Comparison of ENCODE assay signal across 20 mouse cellular contexts in genomic region chr13:97791664-97792063, GRCm38 (mm10). TPM values are rescaled to one million over a fixed set of nuclear protein-coding genes. Genes with fewer than 3 reads are reported as not detected.
DNase-seq lines count a peak whose midpoint lies in the region; ATAC-seq and TF ChIP-seq lines count a peak whose summit lies in the region.
"Had no signal": no experiment of that assay in that cellular context is flagged by ENCODE, and none has a peak within 500 bp of the region (broad histone marks: within the 10 kb centered on the region; RNA-seq: fewer than 3 reads in every experiment).

No protein-coding gene starts in this region.

- WGBS in forebrain, embryonic 10.5 days = 81% methylated on average over 6 of the region's 6 CpGs
- WGBS in forebrain, embryonic 13.5 days = 62% methylated on average over 6 of the region's 6 CpGs
- 59% methylated on average over 6 of the region's 6 CpGs for WGBS in midbrain, embryonic 16.5 days
- WGBS in midbrain, postnatal 0 days = 51% methylated on average over 6 of the region's 6 CpGs
- 10% methylated on average over 6 of the region's 6 CpGs for WGBS in limb, embryonic 11.5 days

- H3K4me3 ChIP-seq in forebrain, embryonic 10.5 days = no peak overlapping the region
- no peak overlapping the region for H3K4me3 ChIP-seq in forebrain, embryonic 13.5 days
- H3K4me3 ChIP-seq in midbrain, embryonic 16.5 days (ENCODE audit: low read depth, low read length) = no peak overlapping the region
- H3K4me3 ChIP-seq in midbrain, postnatal 0 days (ENCODE audit: low read depth, low read length) = no peak overlapping the region
- no peak overlapping the region for H3K4me3 ChIP-seq in limb, embryonic 11.5 days (ENCODE audit: low read depth, low read length)
- H3K4me3 ChIP-seq: heart, embryonic 12.5 days; megakaryocyte, embryonic 14.5 days had no signal

- no peak for TF ChIP-seq CTCF in midbrain, postnatal 0 days (IDR thresholded peaks at IDR 0.05)

- no peak for ATAC-seq in forebrain, embryonic 13.5 days
- 0 out of 2 replicates have a peak, but pooled peaks have one; percentile 25 for ATAC-seq in midbrain, embryonic 16.5 days
- ATAC-seq in midbrain, postnatal 0 days (ENCODE audit: low FRiP score) = no peak
- peak; percentile 82 for ATAC-seq in limb, embryonic 11.5 days (ENCODE audit: insufficient number of reproducible peaks, low FRiP score, low TSS enrichment, low read depth)
- ATAC-seq in monocyte, adult 5-6 weeks (replicated peaks; ENCODE audit: insufficient number of reproducible peaks, low FRiP score, low TSS enrichment, poor library complexity, severe bottlenecking) = no peak
- ATAC-seq: hindbrain, embryonic 16.5 days; intestine, postnatal 0 days had no signal

- H3K9ac ChIP-seq in forebrain, embryonic 13.5 days = no peak overlapping the region
- H3K9ac ChIP-seq in midbrain, embryonic 16.5 days (ENCODE audit: low read depth, low read length) = no peak overlapping the region
- H3K9ac ChIP-seq in midbrain, postnatal 0 days (replicated peaks; ENCODE audit: low read length, poor library complexity, severe bottlenecking) = no peak overlapping the region
- H3K9ac ChIP-seq in limb, embryonic 11.5 days (ENCODE audit: low read length) = no peak overlapping the region
- H3K9ac ChIP-seq: heart, embryonic 12.5 days; liver, embryonic 14.5 days had no signal

- H3K4me1 ChIP-seq in forebrain, embryonic 10.5 days = peaks cover 35% of the 10 kb centered on the region
- peaks cover 5% of the 10 kb centered on the region for H3K4me1 ChIP-seq in forebrain, embryonic 13.5 days
- H3K4me1 ChIP-seq in midbrain, embryonic 16.5 days (ENCODE audit: control insufficient read depth, insufficient read depth, low read length) = peaks cover 7% of the 10 kb centered on the region; the same call in 1 of the 2 replicates
- H3K4me1 ChIP-seq in midbrain, postnatal 0 days (ENCODE audit: insufficient read depth, low read length) = no peaks in the 10 kb centered on the region
- peaks cover 21% of the 10 kb centered on the region for H3K4me1 ChIP-seq in limb, embryonic 11.5 days (ENCODE audit: control insufficient read depth, insufficient read depth, low read length)

- peak overlapping the region; percentile 65 for H3K27ac ChIP-seq in forebrain, embryonic 10.5 days
- no peak overlapping the region for H3K27ac ChIP-seq in forebrain, embryonic 13.5 days
- H3K27ac ChIP-seq in midbrain, embryonic 16.5 days (ENCODE audit: low read length) = no peak overlapping the region
- H3K27ac ChIP-seq in midbrain, postnatal 0 days (ENCODE audit: low read depth, low read length) = no peak overlapping the region
- H3K27ac ChIP-seq in limb, embryonic 11.5 days (replicated peaks; ENCODE audit: low read depth, low read length) = peak overlapping the region; percentile 57; the same call in 1 of the 2 replicates
- H3K27ac ChIP-seq: liver, embryonic 14.5 days had no signal

- no peaks in the 10 kb centered on the region for H3K36me3 ChIP-seq in forebrain, embryonic 10.5 days (replicated peaks)
- H3K36me3 ChIP-seq in forebrain, embryonic 13.5 days (ENCODE audit: poor library complexity, severe bottlenecking) = no peaks in the 10 kb centered on the region
- no peaks in the 10 kb centered on the region for H3K36me3 ChIP-seq in midbrain, embryonic 16.5 days (ENCODE audit: control insufficient read depth, insufficient read depth, low read length)
- no peaks in the 10 kb centered on the region for H3K36me3 ChIP-seq in midbrain, postnatal 0 days (ENCODE audit: insufficient read depth, low read length)
- no peaks in the 10 kb centered on the region for H3K36me3 ChIP-seq in limb, embryonic 11.5 days (ENCODE audit: control insufficient read depth, insufficient read depth, low read length)
- H3K36me3 ChIP-seq: heart, embryonic 12.5 days had no signal

- no peaks in the 10 kb centered on the region for H3K27me3 ChIP-seq in forebrain, embryonic 10.5 days (ENCODE audit: poor library complexity, severe bottlenecking)
- no peaks in the 10 kb centered on the region for H3K27me3 ChIP-seq in forebrain, embryonic 13.5 days
- H3K27me3 ChIP-seq in midbrain, embryonic 16.5 days (ENCODE audit: control insufficient read depth, insufficient read depth, low read depth, low read length) = no peaks in the 10 kb centered on the region
- H3K27me3 ChIP-seq in midbrain, postnatal 0 days (ENCODE audit: insufficient read depth, low read length) = no peaks in the 10 kb centered on the region
- no peaks in the 10 kb centered on the region for H3K27me3 ChIP-seq in limb, embryonic 11.5 days (ENCODE audit: control insufficient read depth, insufficient read depth, low read length)
- H3K27me3 ChIP-seq: CH12.LX; heart, embryonic 12.5 days had no signal

- H3K9me3 ChIP-seq in forebrain, embryonic 10.5 days = no peaks in the 10 kb centered on the region
- no peaks in the 10 kb centered on the region for H3K9me3 ChIP-seq in forebrain, embryonic 13.5 days (replicated peaks)
- H3K9me3 ChIP-seq in midbrain, embryonic 16.5 days (replicated peaks; ENCODE audit: control insufficient read depth, low read length, poor library complexity, severe bottlenecking) = no peaks in the 10 kb centered on the region
- H3K9me3 ChIP-seq in midbrain, postnatal 0 days (ENCODE audit: low read length) = no peaks in the 10 kb centered on the region
- no peaks in the 10 kb centered on the region for H3K9me3 ChIP-seq in limb, embryonic 11.5 days (ENCODE audit: control insufficient read depth, low read length)
- H3K9me3 ChIP-seq: heart, embryonic 12.5 days; megakaryocyte, embryonic 14.5 days had no signal

- no peak overlapping the region for H3K4me2 ChIP-seq in forebrain, embryonic 13.5 days
- H3K4me2 ChIP-seq in midbrain, embryonic 16.5 days (ENCODE audit: low read length) = no peak overlapping the region
- no peak overlapping the region for H3K4me2 ChIP-seq in midbrain, postnatal 0 days (ENCODE audit: low read depth, low read length, poor library complexity, severe bottlenecking)
- H3K4me2 ChIP-seq in limb, embryonic 11.5 days (ENCODE audit: low read depth, severe bottlenecking) = no peak overlapping the region
- H3K4me2 ChIP-seq: heart, embryonic 12.5 days had no signal

- peak; percentile 10 for DNase-seq in forebrain, embryonic 10.5 days (ENCODE audit: extremely low spot score, low spot score)
- no peak for DNase-seq in midbrain, postnatal 0 days (ENCODE audit: low spot score)
- peak; percentile 39 for DNase-seq in limb, embryonic 11.5 days (ENCODE audit: low spot score)
- peak; percentile 33 for DNase-seq in yolk sac, embryonic 10.5 days (ENCODE audit: low spot score)
- DNase-seq in kidney, adult 9 months = no peak
- DNase-seq: adrenal gland, postnatal 10 days; cerebellum, adult 11-12 months; kidney, postnatal 14 days; layer of hippocampus, adult 9-11 months; lung, postnatal 14 days; thymus, postnatal 36 days had no signal

RNA-seq across cellular contexts. Expression of gene Gm10260, which starts 31.2 kb away (rescaled TPM):
- 5.5 and 6.2 TPM in 2 replicates for polyA plus RNA-seq in forebrain, embryonic 10.5 days (2016; fragmentation: Nextera tagmentation; extraction: Ambion mirVana)
- polyA plus RNA-seq in forebrain, embryonic 13.5 days (2015; fragmentation: Nextera tagmentation; extraction: Ambion mirVana) = 2.2 and 3.4 TPM in 2 replicates
- polyA plus RNA-seq in midbrain, embryonic 16.5 days (2015; fragmentation: Nextera tagmentation; extraction: Ambion mirVana) = 3.6 and 4.0 TPM in 2 replicates
- total RNA-seq in midbrain, postnatal 0 days (2014; rRNA removed) = 20.2 and 50.0 TPM in 2 replicates
- polyA plus RNA-seq in midbrain, postnatal 0 days (2015; fragmentation: Nextera tagmentation; extraction: Ambion mirVana) = 2.0 and 4.3 TPM in 2 replicates
- polyA plus RNA-seq in limb, embryonic 11.5 days (2014; fragmentation: Nextera tagmentation; extraction: Ambion mirVana) = 4.9 and 7.5 TPM in 2 replicates
- total RNA-seq in monocyte, adult 5-6 weeks (2017) = 5.4 to 13.1 TPM (median 10.0 TPM) in 3 replicates

Comparison
In these comparisons a context has a peak if more than half of its experiments do, and no peak if none do; other contexts are left out.
1. H3K27ac ChIP-seq: peak in forebrain, embryonic 10.5 days (single experiment) and limb, embryonic 11.5 days (single experiment); none in forebrain, embryonic 13.5 days (single experiment), midbrain, embryonic 16.5 days (single experiment) and midbrain, postnatal 0 days (single experiment).
2. ATAC-seq: peak in midbrain, embryonic 16.5 days (single experiment) and limb, embryonic 11.5 days (single experiment); none in forebrain, embryonic 13.5 days (single experiment), midbrain, postnatal 0 days (single experiment) and monocyte, adult 5-6 weeks (single experiment).
3. DNase-seq: peak in forebrain, embryonic 10.5 days (single experiment), limb, embryonic 11.5 days (single experiment) and yolk sac, embryonic 10.5 days (single experiment); none in midbrain, postnatal 0 days (single experiment) and kidney, adult 9 months (single experiment).